Mouse (Mus musculus) neural tube, embryonic 14.5 days (tissue): ENCODE measurements around the gene Ephb4. TPM values are rescaled to one million over a fixed set of nuclear protein-coding genes. Genes with fewer than 3 reads are reported as not detected.

Experiments
- ATAC-seq: fragments of 200-750 bp; cut with Nextera tagmentation; 2 replicates; pipeline ENCODE4 v1.8.0; 2017; ENCODE audit warnings: low read depth, mild to moderate bottlenecking, moderate TSS enrichment, moderate library complexity
- H3K27ac ChIP-seq: fragments of 300-500 bp; sonication (generic); 2 replicates; pipeline ENCODE4 v1.5.1; 2014; ENCODE audit warnings: low read depth, mild to moderate bottlenecking, control low read depth, low read length, moderate library complexity, mixed read lengths
- H3K27me3 ChIP-seq: fragments of 300-500 bp; sonication (generic); 2 replicates; pipeline ENCODE4 v1.6.1; 2014; ENCODE audit warnings: low read length; ENCODE audit not compliant: control insufficient read depth, insufficient read depth
- H3K36me3 ChIP-seq: fragments of 300-500 bp; sonication (generic); 2 replicates; pipeline ENCODE4 v1.6.1; 2014; ENCODE audit warnings: low read length, mixed read lengths; ENCODE audit not compliant: control insufficient read depth, insufficient read depth
- H3K4me1 ChIP-seq: fragments of 300-500 bp; sonication (generic); 2 replicates; pipeline ENCODE4 v1.6.1; 2014; ENCODE audit warnings: low read length; ENCODE audit not compliant: control insufficient read depth, insufficient read depth
- H3K4me2 ChIP-seq: fragments of 300-500 bp; sonication (generic); 2 replicates; pipeline ENCODE4 v1.6.1; 2014; ENCODE audit warnings: mild to moderate bottlenecking, low read depth, low read length, control low read depth
- H3K4me3 ChIP-seq: fragments of 300-500 bp; sonication (generic); 2 replicates; pipeline ENCODE4 v1.5.1; 2014; ENCODE audit warnings: low read depth, low read length, control low read depth, mixed read lengths
- H3K9ac ChIP-seq: fragments of 300-500 bp; sonication (generic); replicated peaks from 2 replicates; pipeline ENCODE4 v1.6.1; 2014; ENCODE audit warnings: low read depth, mild to moderate bottlenecking, control low read depth, low read length, mixed read lengths
- H3K9me3 ChIP-seq: fragments of 300-500 bp; sonication (generic); 2 replicates; pipeline ENCODE4 v1.6.1; 2016; ENCODE audit warnings: low read length; ENCODE audit not compliant: control insufficient read depth
- WGBS: fragments of 180-500 bp; shearing (Covaris S2); extraction: QIAGEN DNeasy Blood & Tissue Kit; methylation state at CpG from one replicate; pipeline ENCODE4 v1.1.7; 2014; 5-methylcytosine and 5-hydroxymethylcytosine counted together
- polyA plus RNA-seq: library from polyadenylated mRNA; unstranded; fragments of >200 nt; fragmentation: Nextera tagmentation; extraction: Ambion mirVana; gene quantifications from 2 replicates; pipeline ENCODE4 v1.2.1, GENCODE M21; 2014

The Ephb4 gene
- polyA plus RNA-seq, 1 experiment from 2014 or later: 2.7 TPM

- Histone ChIP-seq H3K4me3 (no peak overlapping the region), H3K27ac (no peak overlapping the region), H3K36me3 (no peaks in the 10 kb centered on the region), H3K27me3 (no peaks in the 10 kb centered on the region), H3K9ac (no peak overlapping the region), H3K9me3 (no peaks in the 10 kb centered on the region), H3K4me2 (no peak overlapping the region), H3K4me1 (no peaks in the 10 kb centered on the region)
- no peak for ATAC-seq
- 88% methylated on average over 8 of the region's 8 CpGs for WGBS
These were observed 41.7 kb downstream of the Ephb4 start for GRCm38 (mm10) chr5:137391641-137392040.

GRCm38 (mm10) chr5:137394456-137394855 lies 44.5 kb downstream of the Ephb4 start:
- H3K9me3 ChIP-seq: no peaks in the 10 kb centered on the region
- 53% methylated on average over 7 of the region's 7 CpGs for WGBS
- H3K4me3 ChIP-seq: no peak overlapping the region
- H3K9ac ChIP-seq: no peak overlapping the region
- no peaks in the 10 kb centered on the region for H3K4me1 ChIP-seq
- H3K27ac ChIP-seq: no peak overlapping the region
- H3K4me2 ChIP-seq: no peak overlapping the region
- H3K36me3 ChIP-seq: no peaks in the 10 kb centered on the region
- H3K27me3 ChIP-seq: no peaks in the 10 kb centered on the region
- no peak for ATAC-seq

- H3K4me1 ChIP-seq: no peaks in the 10 kb centered on the region
- no peak for ATAC-seq
- no peak overlapping the region for H3K27ac ChIP-seq
- H3K4me3 ChIP-seq: no peak overlapping the region
- H3K9me3 ChIP-seq: no peaks in the 10 kb centered on the region
- H3K36me3 ChIP-seq: no peaks in the 10 kb centered on the region
- H3K27me3 ChIP-seq: no peaks in the 10 kb centered on the region
- WGBS: 75% methylated on average over 2 of the region's 2 CpGs
- no peak overlapping the region for H3K4me2 ChIP-seq
- H3K9ac ChIP-seq: no peak overlapping the region
These were observed 54.2 kb downstream of the Ephb4 start for GRCm38 (mm10) chr5:137404081-137404480.

GRCm38 (mm10) chr5:137409451-137409850 lies 59.5 kb downstream of the Ephb4 start:
- H3K4me1 ChIP-seq: no peaks in the 10 kb centered on the region
- H3K9ac ChIP-seq: no peak overlapping the region
- no peak overlapping the region for H3K4me3 ChIP-seq
- no peaks in the 10 kb centered on the region for H3K27me3 ChIP-seq
- WGBS: 69% methylated on average over 6 of the region's 6 CpGs
- no peaks in the 10 kb centered on the region for H3K9me3 ChIP-seq
- H3K27ac ChIP-seq: no peak overlapping the region
- ATAC-seq: no peak
- no peak overlapping the region for H3K4me2 ChIP-seq
- no peaks in the 10 kb centered on the region for H3K36me3 ChIP-seq

- Histone ChIP-seq H3K27me3 (no peaks in the 10 kb centered on the region), H3K4me1 (no peaks in the 10 kb centered on the region), H3K27ac (no peak overlapping the region), H3K9ac (no peak overlapping the region), H3K36me3 (no peaks in the 10 kb centered on the region), H3K4me2 (no peak overlapping the region), H3K9me3 (no peaks in the 10 kb centered on the region), H3K4me3 (no peak overlapping the region)
- no peak for ATAC-seq
- 83% methylated on average over 3 of the region's 3 CpGs for WGBS
These were observed 60.2 kb downstream of the Ephb4 start for GRCm38 (mm10) chr5:137410066-137410465.

GRCm38 (mm10) chr5:137410549-137410948 lies 60.6 kb downstream of the Ephb4 start:
- Histone ChIP-seq H3K27ac (no peak overlapping the region), H3K27me3 (no peaks in the 10 kb centered on the region), H3K9ac (no peak overlapping the region), H3K4me3 (no peak overlapping the region), H3K4me1 (no peaks in the 10 kb centered on the region), H3K36me3 (no peaks in the 10 kb centered on the region), H3K9me3 (no peaks in the 10 kb centered on the region), H3K4me2 (no peak overlapping the region)
- WGBS: 95% methylated on average over 3 of the region's 3 CpGs
- ATAC-seq: no peak

- H3K27me3 ChIP-seq: no peaks in the 10 kb centered on the region
- no peak overlapping the region for H3K4me2 ChIP-seq
- ATAC-seq: no peak
- no peak overlapping the region for H3K4me3 ChIP-seq
- H3K27ac ChIP-seq: no peak overlapping the region
- H3K36me3 ChIP-seq: no peaks in the 10 kb centered on the region
- no peaks in the 10 kb centered on the region for H3K4me1 ChIP-seq
- no peaks in the 10 kb centered on the region for H3K9me3 ChIP-seq
- 78% methylated on average over 8 of the region's 8 CpGs for WGBS
- no peak overlapping the region for H3K9ac ChIP-seq
These were observed 61.3 kb downstream of the Ephb4 start for GRCm38 (mm10) chr5:137411235-137411634.

GRCm38 (mm10) chr5:137414253-137414652 lies 64.3 kb downstream of the Ephb4 start:
- H3K4me2 ChIP-seq: no peak overlapping the region
- no peak for ATAC-seq
- H3K36me3 ChIP-seq: no peaks in the 10 kb centered on the region
- no peak overlapping the region for H3K9ac ChIP-seq
- WGBS: 64% methylated on average over 5 of the region's 5 CpGs
- H3K4me1 ChIP-seq: no peaks in the 10 kb centered on the region
- H3K27me3 ChIP-seq: no peaks in the 10 kb centered on the region
- H3K27ac ChIP-seq: no peak overlapping the region
- no peaks in the 10 kb centered on the region for H3K9me3 ChIP-seq
- H3K4me3 ChIP-seq: no peak overlapping the region

- WGBS: 73% methylated on average over 9 of the region's 9 CpGs
- H3K27ac ChIP-seq: no peak overlapping the region
- H3K9me3 ChIP-seq: no peaks in the 10 kb centered on the region
- H3K9ac ChIP-seq: no peak overlapping the region
- no peaks in the 10 kb centered on the region for H3K4me1 ChIP-seq
- ATAC-seq: no peak
- H3K36me3 ChIP-seq: no peaks in the 10 kb centered on the region
- H3K4me3 ChIP-seq: no peak overlapping the region
- no peak overlapping the region for H3K4me2 ChIP-seq
- no peaks in the 10 kb centered on the region for H3K27me3 ChIP-seq
These were observed 69.2 kb downstream of the Ephb4 start for GRCm38 (mm10) chr5:137419105-137419504.

GRCm38 (mm10) chr5:137419841-137420240 lies 69.9 kb downstream of the Ephb4 start:
- H3K4me3 ChIP-seq: no peak overlapping the region
- no peak overlapping the region for H3K27ac ChIP-seq
- H3K9me3 ChIP-seq: no peaks in the 10 kb centered on the region
- no peaks in the 10 kb centered on the region for H3K4me1 ChIP-seq
- no peak for ATAC-seq
- no peaks in the 10 kb centered on the region for H3K36me3 ChIP-seq
- no peak overlapping the region for H3K9ac ChIP-seq
- H3K4me2 ChIP-seq: no peak overlapping the region
- no peaks in the 10 kb centered on the region for H3K27me3 ChIP-seq
- WGBS: 80% methylated on average over 4 of the region's 4 CpGs
